Mouse (Mus musculus) adrenal gland, adult 2 months (tissue): Measurements from ENCODE around the gene Dap. TPM values are rescaled to one million over a fixed set of nuclear protein-coding genes. Genes with fewer than 3 reads are reported as not detected.

Source experiments
- DNase-seq: peaks from one replicate; pipeline ENCODE4 v3.0.0; 2021
- polyA plus RNA-seq: library from polyadenylated mRNA; depleted of rRNA; stranded (reverse); fragments of >200 nt; gene quantifications from 2 replicates; pipeline ENCODE4 v1.2.3, GENCODE M21; 2012
- total RNA-seq, 2 experiments: library from RNA; stranded (reverse); gene quantifications; 2 replicates each; pipeline ENCODE4 v1.2.3; 2021

Dap gene
- total and polyA plus RNA-seq, 3 experiments = 83.3 to 113 (median 96.8) TPM

DNA sequence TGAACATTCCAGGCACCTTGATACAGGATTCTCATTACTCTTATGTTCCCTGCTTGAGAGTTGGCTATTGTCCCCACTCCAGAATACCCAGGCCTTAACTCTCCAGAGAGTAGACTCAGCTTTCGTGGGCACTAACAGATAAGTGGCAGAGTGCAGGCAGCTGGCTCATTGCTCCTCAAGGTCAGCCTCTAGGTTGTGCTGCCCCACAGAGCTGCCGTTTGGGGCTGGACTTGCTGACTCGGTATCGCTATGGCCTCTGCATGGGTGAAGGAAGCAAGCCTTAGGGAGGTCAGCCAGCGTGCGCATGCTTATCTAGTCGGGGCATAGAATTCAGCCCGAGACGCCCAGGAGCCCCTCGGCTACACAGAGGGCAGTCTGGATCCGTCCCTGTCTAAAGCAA lies 13.3 kb downstream of the Dap start:
- peak; percentile 81 for DNase-seq

DNA sequence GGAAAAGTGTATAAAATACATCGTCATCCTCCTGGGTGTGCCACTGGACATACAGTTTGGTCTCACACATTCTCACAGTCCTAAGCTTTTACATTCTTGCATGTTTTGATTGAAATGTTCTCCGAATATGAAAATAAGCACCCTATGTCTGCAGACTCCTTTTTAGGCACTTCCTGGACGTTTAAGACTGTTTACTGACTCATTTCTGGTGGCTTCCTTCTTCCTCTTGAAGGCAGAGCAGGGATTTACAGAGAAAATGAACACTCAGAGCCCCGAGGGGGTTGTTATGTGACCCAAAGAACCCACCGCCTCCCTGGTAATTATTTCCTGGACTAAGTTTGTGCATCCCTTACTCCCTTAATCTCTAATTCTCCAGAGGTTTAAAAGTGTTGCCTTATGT lies 13.8 kb downstream of the Dap start:
- no peak for DNase-seq

DNA sequence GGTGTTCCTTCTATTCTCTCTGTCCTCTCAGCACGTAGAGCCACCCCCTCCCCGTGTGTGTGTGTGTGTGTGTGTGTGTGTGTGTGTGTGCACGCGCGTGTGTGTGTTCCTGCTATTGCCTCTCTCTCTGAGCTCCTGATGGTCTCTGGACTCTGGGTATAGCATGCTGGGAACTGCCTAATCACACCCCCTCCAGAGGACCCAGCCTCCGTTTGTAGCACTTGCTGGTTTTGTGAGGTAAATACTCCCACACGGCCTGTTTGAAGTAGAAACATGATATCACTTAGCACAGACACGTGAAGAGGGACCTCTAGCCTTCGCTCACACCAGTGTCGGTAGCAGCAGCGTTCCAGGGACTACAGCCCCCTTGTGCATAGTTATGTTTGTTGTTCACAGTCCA lies 14.5 kb downstream of the Dap start:
- no peak for DNase-seq

DNA sequence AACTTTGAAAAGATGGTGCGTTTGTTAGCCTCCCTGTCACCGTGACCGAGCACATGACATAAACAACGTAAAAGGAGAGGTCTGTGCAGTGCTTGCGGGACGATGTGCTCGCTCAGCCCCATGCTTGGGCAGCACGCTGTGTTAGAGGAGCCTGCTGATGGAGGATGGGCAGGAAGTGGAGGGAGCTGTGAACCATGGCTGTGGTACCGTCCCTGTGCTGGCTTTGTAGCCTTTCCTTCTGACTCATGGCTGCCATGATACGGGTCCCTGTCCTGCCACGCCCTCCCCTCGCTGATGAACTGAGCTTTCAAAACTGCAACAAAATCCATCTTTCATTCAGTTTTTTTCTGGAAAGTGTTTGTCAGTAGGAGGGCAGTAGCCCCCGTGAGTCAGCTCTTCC lies 15.6 kb downstream of the Dap start:
- no peak for DNase-seq

DNA sequence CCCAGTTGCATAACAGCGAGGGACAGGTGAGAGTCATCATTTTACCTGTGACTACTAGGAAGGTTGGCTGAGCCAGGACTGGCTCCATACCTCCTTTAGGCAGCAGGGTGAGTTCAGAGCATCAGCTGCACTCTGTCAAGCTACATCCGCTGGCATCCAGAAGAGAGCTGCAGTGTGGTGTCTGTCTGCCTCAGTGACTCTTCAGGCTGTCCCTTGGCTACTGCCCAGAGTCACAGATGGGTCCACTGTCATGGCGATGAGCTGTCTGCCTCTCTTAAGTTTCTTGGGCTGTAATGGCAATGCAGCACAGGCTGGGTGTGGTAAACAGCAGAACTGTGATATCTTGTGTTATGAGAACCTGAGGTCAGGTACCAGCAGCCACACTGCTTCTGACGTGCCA lies 16.1 kb downstream of the Dap start:
- no peak for DNase-seq

DNA sequence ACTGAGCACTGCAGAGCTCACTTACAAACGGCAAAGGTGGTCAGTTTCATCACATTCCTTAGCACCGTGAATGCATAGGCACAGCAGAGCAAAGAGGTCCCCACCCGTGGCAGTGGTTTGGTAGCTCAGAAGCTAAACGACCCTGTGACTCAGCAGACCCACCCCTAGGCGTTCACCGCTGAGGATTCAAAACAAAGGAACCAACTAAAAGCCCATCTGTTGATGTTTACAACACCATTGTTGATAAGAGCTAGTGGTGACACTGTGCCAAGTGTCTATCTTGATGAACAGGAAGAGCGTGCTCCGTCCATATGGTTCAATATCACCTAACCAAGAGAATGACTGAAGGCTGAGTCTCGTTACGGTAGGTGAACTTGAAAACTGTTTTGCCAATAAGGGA lies 19.1 kb downstream of the Dap start:
- no peak for DNase-seq

DNA sequence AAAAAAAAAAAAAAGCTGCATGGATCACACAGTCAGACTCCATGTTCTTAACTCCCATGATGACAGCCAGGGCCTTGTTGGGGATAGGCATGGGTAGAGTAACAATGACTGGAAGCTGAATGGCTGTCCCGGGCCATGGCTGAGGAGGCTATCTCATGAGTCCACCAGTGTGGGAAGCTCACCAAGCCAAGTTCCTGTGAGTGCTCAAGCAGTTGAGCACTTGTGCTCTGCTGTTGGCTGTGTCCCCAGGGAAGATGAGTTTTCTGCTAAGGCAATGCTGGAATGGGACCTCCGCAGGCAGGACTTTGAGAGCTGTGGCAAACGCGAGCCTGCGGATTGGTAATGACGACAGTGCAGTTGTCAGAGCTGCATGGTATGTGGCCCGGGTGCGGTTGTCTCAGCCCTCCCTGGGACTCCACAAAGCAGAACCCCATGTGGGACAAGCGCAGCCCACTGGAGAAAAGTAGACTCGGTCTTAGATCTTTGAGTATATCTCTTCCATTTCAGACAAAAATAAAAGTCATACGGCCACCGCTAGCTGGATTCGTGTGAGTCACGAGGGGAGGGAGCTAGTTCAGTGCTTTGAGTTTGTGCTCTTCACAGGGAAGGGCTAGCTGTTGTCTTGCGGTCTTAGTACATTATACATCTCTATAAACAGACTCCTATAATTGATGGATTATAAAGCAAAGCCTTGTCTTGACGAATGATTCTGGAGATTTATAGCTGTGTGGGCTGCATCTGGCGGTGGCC lies 20.8 kb downstream of the Dap start:
- no peak for DNase-seq

DNA sequence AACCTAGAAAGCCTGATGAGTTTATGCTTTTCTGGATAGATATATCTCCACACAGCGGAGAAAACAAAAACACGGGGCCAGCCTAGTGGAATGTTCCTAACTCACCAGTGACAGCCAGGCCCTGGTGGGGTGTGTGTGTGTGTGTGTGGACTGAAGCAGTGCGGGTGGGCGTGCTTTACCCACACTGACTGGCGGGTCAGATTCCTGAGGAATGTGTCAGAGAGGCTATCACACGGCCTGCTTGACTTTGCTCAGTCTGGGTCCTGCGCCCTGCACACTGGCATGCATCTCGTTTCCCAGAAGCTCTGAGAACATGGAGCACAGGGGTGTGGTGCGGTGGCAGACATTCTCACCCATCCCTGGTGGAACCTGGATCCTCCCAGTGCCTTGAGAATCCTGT lies 21.8 kb downstream of the Dap start:
- no peak for DNase-seq

DNA sequence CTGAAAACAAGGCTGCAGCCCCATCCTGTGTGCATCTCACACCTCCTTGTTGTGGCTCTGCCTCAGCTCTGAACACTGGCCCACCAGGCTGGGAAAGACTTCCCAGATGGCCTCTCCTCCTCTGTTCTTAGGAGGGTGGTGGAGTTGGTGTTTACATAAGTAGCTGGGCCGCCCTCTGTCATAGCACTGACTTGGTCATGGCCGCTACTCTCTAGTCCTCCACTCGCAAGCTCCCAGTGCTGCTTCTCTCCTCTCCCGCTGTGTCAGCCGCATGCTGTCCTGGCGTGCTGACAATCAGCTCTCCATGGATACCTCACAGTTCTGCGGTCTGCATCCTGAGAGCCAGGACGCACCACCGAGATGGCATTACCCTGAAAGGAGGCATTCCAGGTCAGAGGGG lies 22.9 kb downstream of the Dap start:
- no peak for DNase-seq

DNA sequence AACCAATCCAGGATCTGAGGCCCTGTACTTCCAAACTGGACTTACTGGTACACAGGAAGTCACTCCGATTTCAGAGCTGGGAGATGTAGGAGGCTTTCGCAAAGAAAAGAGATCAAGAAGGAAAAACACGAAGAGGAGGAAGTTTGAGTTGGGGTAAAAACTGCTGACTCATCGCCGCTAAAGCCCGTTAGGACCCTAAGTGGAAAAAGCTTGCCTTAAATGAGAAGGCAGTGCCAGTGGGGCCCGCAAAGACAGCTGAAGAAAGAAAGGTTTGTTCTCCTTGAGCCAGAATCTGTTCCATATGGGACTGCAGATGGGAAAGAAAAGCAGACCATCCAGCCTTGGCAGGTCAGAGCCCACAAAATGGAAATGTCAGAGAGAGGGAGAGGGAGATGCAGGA lies 24.8 kb downstream of the Dap start:
- DNase-seq = no peak

DNA sequence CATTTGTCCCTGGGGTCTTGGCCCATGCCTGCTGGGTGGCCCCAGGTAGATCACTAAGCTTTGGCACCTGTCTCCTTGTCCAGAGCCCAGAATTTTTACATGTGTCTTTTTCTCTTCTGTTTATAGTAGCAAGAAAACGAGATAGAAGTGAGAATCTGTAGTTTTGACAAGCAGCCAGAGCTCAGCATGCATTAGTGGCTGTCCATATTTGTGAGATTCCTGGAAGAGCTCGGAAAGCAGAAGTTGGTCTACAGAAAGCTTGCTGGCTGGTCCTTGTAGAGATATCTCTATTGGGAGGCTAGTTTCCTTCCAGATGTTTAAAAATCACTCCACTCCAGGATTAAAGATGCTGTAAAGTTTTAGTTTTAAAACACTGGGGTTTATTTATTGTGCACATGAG lies 25.9 kb downstream of the Dap start:
- no peak for DNase-seq

DNA sequence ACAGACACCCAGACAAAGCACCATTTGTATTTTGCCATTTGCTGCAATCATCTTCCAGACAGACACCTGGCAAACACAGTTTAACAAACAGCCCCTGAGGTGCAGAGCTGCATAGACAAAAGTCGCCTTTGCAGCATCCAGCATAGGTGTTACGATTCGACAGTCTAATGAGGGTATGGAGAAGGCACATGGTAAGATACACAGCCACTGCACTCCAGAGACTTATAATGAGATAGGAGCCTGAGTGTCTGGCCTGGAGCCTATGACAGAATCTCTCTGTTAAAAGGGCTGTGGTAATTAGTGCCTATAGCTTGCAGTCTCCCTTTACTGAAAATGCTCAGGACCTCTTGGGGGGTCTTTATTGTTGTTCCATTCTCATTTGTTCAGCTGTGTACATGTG lies 26.6 kb downstream of the Dap start:
- no peak for DNase-seq

DNA sequence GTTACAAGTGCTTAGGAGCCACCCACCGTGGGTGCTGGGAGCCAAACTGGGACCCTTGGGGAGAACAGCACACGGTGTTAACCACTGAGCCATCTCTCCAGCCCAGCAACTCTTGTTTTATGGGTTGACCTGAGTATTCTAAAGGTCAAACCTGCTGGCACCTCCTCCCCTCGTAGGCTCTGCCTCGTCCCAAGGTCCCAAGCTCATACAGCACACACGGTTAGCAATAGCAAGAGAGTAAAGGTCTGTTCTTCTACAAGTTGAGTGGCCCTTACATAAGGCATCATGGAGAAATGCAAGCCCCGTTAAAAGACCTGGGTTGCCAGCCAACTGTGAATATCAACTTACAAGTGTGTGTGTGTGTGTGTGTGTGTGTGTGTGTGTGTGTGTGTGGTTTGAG lies 27.1 kb downstream of the Dap start:
- DNase-seq = no peak

DNA sequence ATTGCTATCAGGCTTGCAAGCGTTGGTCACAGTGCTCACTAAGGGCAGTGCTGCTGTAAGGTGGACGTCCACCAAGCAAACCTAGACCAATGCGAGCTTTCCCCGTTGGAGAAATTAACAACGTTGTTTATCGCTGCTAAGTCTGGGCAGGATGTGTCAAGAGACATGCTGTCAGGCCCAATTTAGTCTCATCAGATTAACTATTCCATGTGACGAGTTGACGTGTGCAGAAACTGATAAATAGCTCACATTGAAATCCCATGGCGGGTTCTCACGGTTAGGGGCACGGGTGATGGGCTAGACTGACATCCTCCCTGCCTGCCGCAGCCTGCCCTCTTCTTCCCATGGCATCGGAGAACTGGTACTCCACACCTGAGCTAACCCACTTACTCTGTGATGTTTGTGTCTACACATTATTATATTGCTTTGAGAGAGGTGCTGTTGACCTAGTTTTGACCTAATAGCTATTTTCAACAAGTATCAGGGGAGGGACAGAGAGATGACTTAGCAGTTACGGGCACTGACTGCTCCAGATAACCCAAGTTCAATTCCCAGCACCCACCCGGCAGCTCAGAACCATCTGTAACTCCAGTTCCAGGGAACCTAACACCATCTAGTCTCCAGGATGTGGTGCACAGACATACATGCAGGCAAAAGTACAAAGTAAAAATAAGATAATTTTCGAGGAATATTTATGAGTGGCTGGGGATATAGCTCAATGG lies 28.6 kb downstream of the Dap start:
- DNase-seq = no peak

DNA sequence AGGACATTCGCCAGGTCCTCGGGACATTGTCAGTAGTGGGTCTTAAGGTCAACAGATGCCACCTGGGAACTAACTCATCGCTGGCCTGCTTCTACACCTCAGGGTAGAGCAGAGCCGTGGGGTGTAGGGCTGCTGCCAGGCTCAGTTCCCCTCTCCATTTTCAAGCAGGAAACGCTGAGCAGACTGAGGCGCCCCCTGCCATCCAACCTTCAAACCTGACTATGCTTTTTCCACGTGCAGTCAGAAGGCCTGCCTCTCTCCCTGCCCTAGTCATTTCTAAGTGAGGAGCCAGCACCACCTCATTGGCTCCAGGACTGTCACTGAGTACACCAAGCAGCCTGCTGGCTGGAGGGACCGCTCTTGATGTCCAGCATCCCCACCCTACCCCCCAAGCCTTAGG lies 29.3 kb downstream of the Dap start:
- DNase-seq = no peak

DNA sequence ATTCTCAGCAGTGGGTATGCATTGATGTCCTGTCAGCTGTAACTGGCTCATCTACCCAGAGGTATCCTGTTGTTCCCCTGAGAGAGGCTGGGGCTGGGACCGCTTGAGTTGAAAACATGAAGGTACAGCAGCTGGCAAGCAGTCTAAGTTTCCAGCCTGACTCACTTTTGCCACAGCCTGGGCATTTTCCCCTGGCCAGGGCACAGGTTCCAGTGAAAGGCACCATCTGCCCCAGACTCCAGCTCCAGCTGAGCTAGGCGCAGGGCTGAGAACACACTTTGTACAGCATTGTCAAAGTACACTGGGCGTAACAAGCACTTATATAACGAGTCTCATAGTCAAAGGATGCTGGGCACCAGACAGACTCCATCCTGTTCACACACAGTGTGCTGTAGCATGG lies 29.8 kb downstream of the Dap start:
- peak; percentile 14 for DNase-seq

DNA sequence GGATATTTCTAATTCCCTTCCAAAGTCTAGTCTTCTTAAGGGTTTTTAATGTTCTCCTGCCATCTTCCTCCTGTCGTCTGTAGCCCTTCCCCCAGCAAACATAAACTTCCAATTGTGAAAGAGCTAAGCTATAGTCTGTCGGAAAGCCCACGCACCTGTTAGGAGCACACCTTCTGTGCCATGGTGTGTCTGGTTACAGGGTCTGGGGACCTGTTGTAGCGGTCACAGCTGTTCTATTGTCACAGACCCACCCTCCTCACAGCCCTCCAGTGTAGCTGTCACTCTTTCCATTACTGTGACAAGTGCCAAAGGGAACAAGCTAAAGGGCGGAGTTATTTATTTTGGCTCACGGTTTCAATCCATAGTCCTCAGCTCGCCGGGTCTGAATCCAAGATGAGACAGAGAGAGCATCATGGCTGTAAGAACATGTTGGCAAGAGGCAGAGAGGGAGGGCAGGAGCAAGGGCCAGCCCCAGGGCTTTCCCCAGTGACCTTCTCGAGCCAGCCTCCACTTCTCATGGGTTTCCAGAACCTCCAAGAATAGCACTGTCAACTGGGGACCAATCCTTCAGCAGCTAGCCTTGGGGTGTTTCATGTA lies 30.9 kb downstream of the Dap start:
- DNase-seq = no peak

DNA sequence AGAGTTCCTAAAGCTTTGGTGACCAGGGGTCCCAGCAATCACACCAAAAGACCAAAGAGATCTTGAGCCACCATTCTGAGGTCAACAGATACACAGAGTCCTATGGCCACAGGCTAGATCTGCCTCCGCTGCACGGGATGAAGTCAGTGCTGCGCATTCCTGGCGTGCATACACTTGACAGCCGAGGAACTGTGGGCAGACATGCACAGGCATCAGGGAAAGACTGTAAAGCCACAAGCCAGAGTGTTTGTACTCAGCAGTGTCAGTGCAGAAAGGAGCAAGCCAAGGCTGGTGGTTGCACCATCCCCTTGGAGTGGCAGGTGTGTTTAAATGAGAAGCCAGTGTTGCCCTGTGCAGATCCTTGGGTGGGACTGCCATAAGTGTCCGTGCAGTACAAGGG lies 31.6 kb downstream of the Dap start:
- DNase-seq = no peak

DNA sequence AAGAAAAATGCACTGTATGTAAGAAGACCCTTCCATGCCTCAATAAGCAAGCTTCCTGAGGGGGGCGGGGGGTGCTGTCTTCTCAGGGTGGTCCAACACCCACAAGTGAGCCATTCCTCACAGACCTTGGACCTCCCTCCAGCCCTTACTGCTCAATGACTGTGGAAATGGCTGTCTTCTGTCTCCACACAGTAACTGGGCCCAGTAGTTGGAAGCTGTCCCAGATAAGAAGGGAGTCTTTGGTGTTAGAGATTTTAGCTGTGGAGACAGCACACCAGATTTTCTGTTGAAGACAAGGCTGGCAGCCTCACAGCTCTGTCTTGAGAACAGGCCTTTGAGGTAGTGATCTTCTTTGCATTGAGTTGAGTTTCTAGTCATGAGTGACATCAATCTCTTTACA lies 33.2 kb downstream of the Dap start:
- DNase-seq = no peak

DNA sequence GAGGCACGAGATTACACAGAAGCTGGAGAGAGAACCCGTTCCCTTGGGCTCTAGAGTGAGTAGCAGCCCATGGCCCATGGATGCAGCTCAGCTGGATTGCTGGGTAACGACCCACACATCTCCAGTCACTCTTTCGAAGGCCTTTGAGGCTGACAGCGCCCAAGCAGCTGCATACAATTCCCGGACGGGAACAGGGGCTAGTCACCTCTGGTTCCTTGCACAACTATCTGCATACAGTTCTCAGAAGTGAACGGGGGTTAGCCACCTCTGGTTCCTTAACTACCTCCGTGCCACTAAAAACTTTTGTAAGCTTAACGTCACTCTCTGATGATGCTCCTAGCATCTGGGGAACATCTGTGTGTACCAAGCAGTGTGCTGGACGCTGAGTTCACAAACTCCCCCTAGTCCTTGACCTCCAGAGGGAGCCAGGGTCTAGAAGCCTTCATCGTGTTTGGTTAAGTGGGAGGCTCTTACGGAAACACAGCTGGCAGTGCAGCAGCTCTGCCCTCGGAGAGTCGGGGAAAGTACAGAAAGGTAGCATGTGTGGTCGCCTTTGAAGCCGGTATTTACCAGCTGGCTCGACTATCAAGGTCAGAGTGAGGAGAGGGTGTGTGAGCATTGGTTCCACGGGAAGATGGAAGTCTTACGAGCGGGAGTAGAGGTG lies 34.0 kb downstream of the Dap start:
- peak; percentile 10 for DNase-seq

DNA sequence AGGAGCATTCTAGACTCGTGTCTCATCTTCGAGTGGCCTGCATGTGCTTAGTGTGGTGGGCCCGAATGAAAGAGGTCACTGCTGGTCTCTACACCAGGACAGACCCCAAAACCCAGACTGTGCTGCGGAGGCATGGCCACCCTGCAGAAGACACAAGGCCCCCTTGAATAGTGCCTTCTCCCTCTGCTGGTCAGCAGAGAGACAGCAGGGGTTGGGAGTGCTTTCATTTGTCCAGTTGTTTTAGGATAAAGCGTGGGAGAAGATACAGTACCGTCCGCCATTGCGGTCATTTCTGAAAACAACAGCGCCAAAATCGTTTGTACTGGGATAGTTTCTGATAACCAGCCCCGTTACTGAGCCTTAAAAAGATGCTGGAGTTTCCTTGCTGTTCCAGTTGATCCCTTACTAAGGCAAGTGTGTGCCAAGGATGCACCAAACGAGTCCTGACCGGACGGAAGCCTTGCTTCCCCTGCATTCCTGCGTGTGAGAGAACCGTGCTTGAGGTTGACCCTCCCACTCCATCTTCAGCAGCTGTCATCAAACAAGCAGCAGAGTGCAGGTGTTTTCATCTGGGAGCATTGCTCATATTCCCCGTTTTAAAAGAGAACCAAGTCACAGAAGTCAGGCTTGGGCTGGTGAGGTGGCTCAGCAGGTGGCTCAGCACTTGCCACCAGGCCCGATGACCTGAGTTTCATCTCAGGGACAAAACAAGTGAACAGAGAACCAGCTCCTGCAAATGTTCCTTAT lies 34.8 kb downstream of the Dap start:
- peak; percentile 24 for DNase-seq

DNA sequence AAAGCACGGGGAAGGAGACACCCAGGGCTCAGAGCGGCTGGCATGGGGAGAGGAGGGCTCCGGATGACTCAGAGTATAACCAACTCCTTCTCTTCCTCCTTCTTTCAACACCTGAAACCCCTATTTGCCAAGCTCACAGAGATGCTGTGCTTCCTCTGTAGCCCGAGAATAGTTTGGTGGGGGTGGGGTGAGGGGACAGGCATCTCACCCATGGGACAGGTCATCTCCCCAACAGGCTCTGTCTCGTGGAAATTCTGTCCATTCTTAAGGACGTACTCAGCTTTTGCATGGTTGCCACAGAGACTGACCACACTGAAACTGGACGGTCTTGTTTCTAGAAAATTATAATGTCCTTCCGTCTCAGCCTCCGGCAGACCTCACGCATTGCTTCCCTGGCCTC lies 37.0 kb downstream of the Dap start:
- no peak for DNase-seq
